Comparison of ENCODE assay signal across 33 mouse cellular contexts in the genomic region with DNA sequence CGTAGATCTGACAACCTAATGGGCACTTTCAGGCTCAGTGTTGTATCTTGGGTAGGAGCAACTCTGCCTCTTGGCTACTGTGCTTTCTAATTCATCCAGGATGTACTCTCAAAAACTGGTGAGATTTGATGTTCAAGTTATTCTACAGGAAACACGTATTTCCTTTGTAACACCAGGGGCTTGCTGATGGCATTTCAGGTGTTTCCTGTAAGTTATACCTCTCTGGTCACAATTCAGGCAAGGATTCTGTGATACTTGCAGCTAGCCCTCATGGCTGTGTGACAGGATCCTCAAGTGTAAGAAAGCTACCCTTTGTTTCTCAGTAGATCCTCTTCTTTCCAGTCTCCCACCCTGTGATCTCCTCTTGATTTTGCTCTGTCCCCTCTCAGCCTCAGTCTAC.
"Had no signal": no experiment of that assay in that cellular context is flagged by ENCODE, and none has a peak within 500 bp of the region (broad histone marks: within the 10 kb centered on the region; RNA-seq: fewer than 3 reads in every experiment).

No protein-coding gene starts in this region.

- H3K9ac ChIP-seq: limb, embryonic 12.5 days; limb, embryonic 13.5 days; limb, embryonic 15.5 days; liver, embryonic 12.5 days; liver, embryonic 13.5 days; liver, embryonic 14.5 days; liver, embryonic 15.5 days; liver, postnatal 0 days; lung, embryonic 14.5 days; lung, embryonic 15.5 days; midbrain, embryonic 12.5 days; midbrain, embryonic 13.5 days; midbrain, embryonic 15.5 days; neural tube, embryonic 12.5 days; neural tube, embryonic 13.5 days had no signal

- H3K36me3 ChIP-seq: limb, embryonic 10.5 days; limb, embryonic 12.5 days; limb, embryonic 13.5 days; limb, embryonic 15.5 days; liver, embryonic 12.5 days; liver, embryonic 13.5 days; liver, embryonic 15.5 days; lung, embryonic 15.5 days; midbrain, embryonic 10.5 days; midbrain, embryonic 12.5 days; midbrain, embryonic 13.5 days; midbrain, embryonic 15.5 days; neural tube, embryonic 12.5 days; neural tube, embryonic 13.5 days had no signal

- ATAC-seq: liver, embryonic 12.5 days; liver, postnatal 0 days; lung, postnatal 0 days; midbrain, embryonic 13.5 days; midbrain, embryonic 15.5 days; midbrain, embryonic 16.5 days had no signal

- H3K4me3 ChIP-seq: limb, embryonic 10.5 days; limb, embryonic 12.5 days; limb, embryonic 13.5 days; limb, embryonic 15.5 days; liver, embryonic 12.5 days; liver, embryonic 13.5 days; liver, embryonic 15.5 days; lung, embryonic 15.5 days; megakaryocyte, embryonic 14.5 days; midbrain, embryonic 10.5 days; midbrain, embryonic 12.5 days; midbrain, embryonic 13.5 days; midbrain, embryonic 15.5 days; myocyte; neural tube, embryonic 12.5 days; neural tube, embryonic 13.5 days had no signal

- H3K4me2 ChIP-seq: limb, embryonic 12.5 days; limb, embryonic 13.5 days; limb, embryonic 15.5 days; liver, embryonic 11.5 days; liver, embryonic 12.5 days; liver, embryonic 13.5 days; liver, embryonic 15.5 days; lung, embryonic 14.5 days; lung, embryonic 15.5 days; midbrain, embryonic 11.5 days; midbrain, embryonic 12.5 days; midbrain, embryonic 13.5 days; midbrain, embryonic 15.5 days; neural tube, embryonic 12.5 days; neural tube, embryonic 13.5 days had no signal

- DNase-seq: left cerebral cortex, postnatal 4 days; liver; liver, embryonic 13.5 days; liver, postnatal 0 days; lung, adult 18-20 months; lung, adult 2 months; lung, embryonic 14.5 days; lung, postnatal 10 days; lung, postnatal 14 days; lung, postnatal 36 days; lung, postnatal 4 days; midbrain, embryonic 14.5 days had no signal

- H3K9me3 ChIP-seq: limb, embryonic 10.5 days; limb, embryonic 12.5 days; limb, embryonic 13.5 days; limb, embryonic 15.5 days; liver, embryonic 12.5 days; liver, embryonic 13.5 days; liver, embryonic 15.5 days; lung, embryonic 15.5 days; megakaryocyte, embryonic 14.5 days; midbrain, embryonic 10.5 days; midbrain, embryonic 12.5 days; midbrain, embryonic 13.5 days; midbrain, embryonic 15.5 days; neural tube, embryonic 12.5 days; neural tube, embryonic 13.5 days had no signal

- H3K27ac ChIP-seq: limb, embryonic 10.5 days; limb, embryonic 12.5 days; limb, embryonic 13.5 days; limb, embryonic 15.5 days; liver, embryonic 12.5 days; liver, embryonic 13.5 days; liver, embryonic 14.5 days; liver, embryonic 15.5 days; lung, embryonic 15.5 days; macrophage; midbrain, embryonic 10.5 days; midbrain, embryonic 12.5 days; midbrain, embryonic 13.5 days; midbrain, embryonic 15.5 days; neural tube, embryonic 12.5 days; neural tube, embryonic 13.5 days had no signal

- H3K27me3 ChIP-seq: limb, embryonic 12.5 days; limb, embryonic 13.5 days; limb, embryonic 15.5 days; liver, embryonic 12.5 days; liver, embryonic 13.5 days; liver, embryonic 15.5 days; lung, embryonic 15.5 days; megakaryocyte, embryonic 14.5 days; midbrain, embryonic 12.5 days; midbrain, embryonic 13.5 days; midbrain, embryonic 15.5 days; neural tube, embryonic 12.5 days; neural tube, embryonic 13.5 days had no signal

- H3K4me1 ChIP-seq: limb, embryonic 10.5 days; limb, embryonic 12.5 days; limb, embryonic 13.5 days; limb, embryonic 15.5 days; liver, embryonic 12.5 days; liver, embryonic 13.5 days; liver, embryonic 15.5 days; lung, embryonic 15.5 days; megakaryocyte, embryonic 14.5 days; midbrain, embryonic 10.5 days; midbrain, embryonic 12.5 days; midbrain, embryonic 13.5 days; midbrain, embryonic 15.5 days; neural tube, embryonic 12.5 days; neural tube, embryonic 13.5 days had no signal
